Mouse (Mus musculus): ENCODE data around the gene Nbas. TPM values are rescaled to one million over a fixed set of nuclear protein-coding genes. Genes with fewer than 3 reads are reported as not detected.

Gene Nbas
- polyA plus RNA-seq, 1 experiment, result 12.3 TPM

DNA sequence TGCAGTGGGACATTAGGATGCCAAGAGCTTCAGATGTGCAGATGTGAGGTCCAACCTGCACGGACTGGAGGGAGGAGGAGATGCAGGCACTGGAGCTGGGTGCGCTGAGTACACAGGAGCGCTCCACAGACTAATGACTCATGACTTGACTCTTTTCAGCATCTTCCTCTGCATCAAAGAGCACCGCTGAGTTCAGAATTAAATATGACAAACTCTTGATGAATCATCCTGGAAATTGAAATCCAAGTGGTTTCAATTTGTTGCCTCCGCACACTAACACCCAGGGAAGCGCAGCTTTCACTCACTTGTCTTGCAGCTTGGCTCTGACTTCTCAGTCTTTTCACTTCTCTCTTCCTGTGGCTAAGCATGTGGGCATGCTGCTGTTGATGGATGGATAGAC is 193.5 kb downstream of the Nbas start:
- DNase-seq, result no peak
- 86% methylated on average over 6 of the region's 6 CpGs for WGBS

DNA sequence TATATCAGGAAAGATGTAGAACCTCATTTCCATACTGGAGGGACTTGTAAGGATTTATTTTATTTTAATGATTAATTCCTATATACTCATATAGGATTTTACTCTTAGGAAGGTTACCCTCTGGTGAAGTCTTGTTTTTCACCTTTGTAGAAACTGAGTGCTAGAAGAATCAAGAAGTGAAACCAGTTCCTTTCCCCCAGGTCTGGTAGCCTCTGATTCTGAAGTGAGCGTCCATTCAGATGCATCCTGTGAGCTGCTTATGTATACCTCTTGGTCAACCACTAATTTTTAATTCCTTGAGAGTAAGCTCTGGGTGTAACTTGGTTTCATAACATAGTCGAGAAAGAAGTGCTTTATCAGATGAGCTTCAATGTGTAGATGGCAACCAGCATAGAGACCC is 196.6 kb downstream of the Nbas start:
- Histone ChIP-seq H3K27me3 (ENCODE audit: control insufficient read depth, insufficient read depth, low read length) (no peaks in the 10 kb centered on the region), H3K27ac (ENCODE audit: control insufficient read depth, insufficient read depth, low read length) (no peak overlapping the region), H3K4me3 (ENCODE audit: control insufficient read depth, insufficient read depth, low read length) (no peak overlapping the region), H3K36me3 (ENCODE audit: control insufficient read depth, insufficient read depth, low read length) (no peaks in the 10 kb centered on the region), H3K4me1 (replicated peaks; ENCODE audit: control insufficient read depth, insufficient read depth, low read length) (no peaks in the 10 kb centered on the region)
- DNase-seq, result no peak
- WGBS, result 66% methylated on average over 2 of the region's 2 CpGs
- no peak for TF ChIP-seq POLR2A (IDR thresholded peaks at IDR 0.05; ENCODE audit: control insufficient read depth, extremely low read depth, insufficient read depth, low read length, poor library complexity)
- no peak for TF ChIP-seq CTCF (IDR thresholded peaks at IDR 0.05; ENCODE audit: borderline replicate concordance, control insufficient read depth, extremely low read depth, insufficient read depth, low read length, poor library complexity)

More for the DNA sequence above, 193.5 kb downstream of the Nbas start:
- no peak for TF ChIP-seq CTCF (IDR thresholded peaks at IDR 0.05; ENCODE audit: borderline replicate concordance, control insufficient read depth, extremely low read depth, insufficient read depth, low read length, poor library complexity)
- TF ChIP-seq POLR2A (IDR thresholded peaks at IDR 0.05; ENCODE audit: control insufficient read depth, extremely low read depth, insufficient read depth, low read length, poor library complexity), result no peak
- no peak overlapping the region for H3K27ac ChIP-seq (ENCODE audit: control insufficient read depth, insufficient read depth, low read length)
- no peaks in the 10 kb centered on the region for H3K36me3 ChIP-seq (ENCODE audit: control insufficient read depth, insufficient read depth, low read length)
- H3K27me3 ChIP-seq (ENCODE audit: control insufficient read depth, insufficient read depth, low read length), result no peaks in the 10 kb centered on the region
- H3K4me3 ChIP-seq (ENCODE audit: control insufficient read depth, insufficient read depth, low read length), result no peak overlapping the region
- H3K4me1 ChIP-seq (replicated peaks; ENCODE audit: control insufficient read depth, insufficient read depth, low read length), result no peaks in the 10 kb centered on the region

DNA sequence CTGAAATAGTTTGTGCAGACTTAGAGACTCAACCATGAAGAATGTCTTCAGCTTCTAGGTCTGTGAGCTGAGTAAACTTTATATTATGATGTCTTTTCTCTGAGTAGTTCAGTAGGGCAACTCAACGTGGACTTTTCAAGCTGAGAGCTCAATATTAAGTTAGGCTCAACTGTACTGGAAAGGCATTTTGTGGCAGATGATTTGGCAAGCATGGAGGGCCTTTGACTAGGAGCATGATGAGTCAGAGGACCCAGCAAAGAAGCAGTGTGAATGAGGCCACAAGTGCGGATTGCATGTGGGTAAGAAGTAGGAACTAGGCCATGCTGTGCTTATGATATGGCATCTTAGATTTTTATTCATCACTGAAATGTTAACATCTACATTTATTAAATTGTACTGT is 205.9 kb downstream of the Nbas start:
- Histone ChIP-seq H3K4me3 (ENCODE audit: control insufficient read depth, insufficient read depth, low read length) (no peak overlapping the region), H3K27me3 (ENCODE audit: control insufficient read depth, insufficient read depth, low read length) (no peaks in the 10 kb centered on the region), H3K4me1 (replicated peaks; ENCODE audit: control insufficient read depth, insufficient read depth, low read length) (no peaks in the 10 kb centered on the region), H3K36me3 (ENCODE audit: control insufficient read depth, insufficient read depth, low read length) (no peaks in the 10 kb centered on the region), H3K27ac (ENCODE audit: control insufficient read depth, insufficient read depth, low read length) (no peak overlapping the region)
- DNase-seq, result no peak
- TF ChIP-seq POLR2A (IDR thresholded peaks at IDR 0.05; ENCODE audit: control insufficient read depth, extremely low read depth, insufficient read depth, low read length, poor library complexity) (no peak), CTCF (IDR thresholded peaks at IDR 0.05; ENCODE audit: borderline replicate concordance, control insufficient read depth, extremely low read depth, insufficient read depth, low read length, poor library complexity) (no peak)
- WGBS, result 93% methylated on average over 2 of the region's 2 CpGs

DNA sequence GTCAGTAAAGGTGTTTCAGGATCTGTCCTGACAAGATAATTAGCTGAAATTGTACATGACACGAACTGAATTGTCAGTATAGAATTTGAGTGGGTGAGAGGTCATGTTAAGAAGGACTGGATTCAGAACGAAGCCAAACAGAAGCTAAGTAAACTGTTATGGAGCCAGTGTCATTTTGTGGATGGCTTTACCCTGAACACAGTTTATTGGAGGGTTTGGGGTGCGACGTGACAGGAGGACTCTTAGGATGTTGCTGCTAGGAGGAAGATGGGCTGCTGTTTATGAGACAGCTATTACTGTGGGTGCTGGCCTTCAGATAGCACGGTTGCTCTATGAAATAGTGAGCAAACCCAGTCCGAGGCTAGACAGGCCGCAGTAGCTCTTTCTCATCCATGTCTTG is 210.2 kb downstream of the Nbas start:
- Histone ChIP-seq H3K27me3 (ENCODE audit: control insufficient read depth, insufficient read depth, low read length) (no peaks in the 10 kb centered on the region), H3K4me1 (replicated peaks; ENCODE audit: control insufficient read depth, insufficient read depth, low read length) (no peaks in the 10 kb centered on the region), H3K36me3 (ENCODE audit: control insufficient read depth, insufficient read depth, low read length) (no peaks in the 10 kb centered on the region), H3K27ac (ENCODE audit: control insufficient read depth, insufficient read depth, low read length) (no peak overlapping the region), H3K4me3 (ENCODE audit: control insufficient read depth, insufficient read depth, low read length) (no peak overlapping the region)
- TF ChIP-seq POLR2A (IDR thresholded peaks at IDR 0.05; ENCODE audit: control insufficient read depth, extremely low read depth, insufficient read depth, low read length, poor library complexity), result no peak
- TF ChIP-seq CTCF (IDR thresholded peaks at IDR 0.05; ENCODE audit: borderline replicate concordance, control insufficient read depth, extremely low read depth, insufficient read depth, low read length, poor library complexity), result no peak
- 96% methylated on average over 7 of the region's 7 CpGs for WGBS
- DNase-seq, result no peak

DNA sequence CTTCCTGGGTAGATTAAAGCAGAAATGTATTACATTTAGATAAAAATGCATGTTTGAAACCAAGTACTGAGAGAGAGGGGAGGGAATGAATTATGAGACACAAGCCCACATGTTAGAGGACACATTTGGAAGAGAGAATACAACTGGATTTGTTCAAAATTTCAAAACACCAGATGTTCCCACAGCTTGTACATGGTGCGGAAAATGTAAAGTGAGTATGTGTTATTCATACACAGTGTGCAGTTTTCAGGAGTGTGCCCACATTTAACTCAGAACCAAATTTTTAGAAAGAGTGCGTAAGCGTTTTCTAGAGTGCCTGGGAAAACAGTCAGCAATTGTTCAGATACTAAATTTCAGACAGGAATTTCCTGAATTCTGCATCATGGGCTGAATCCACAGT is 217.3 kb downstream of the Nbas start:
- Histone ChIP-seq H3K27me3 (ENCODE audit: control insufficient read depth, insufficient read depth, low read length) (no peaks in the 10 kb centered on the region), H3K4me1 (replicated peaks; ENCODE audit: control insufficient read depth, insufficient read depth, low read length) (no peaks in the 10 kb centered on the region), H3K27ac (ENCODE audit: control insufficient read depth, insufficient read depth, low read length) (no peak overlapping the region), H3K36me3 (ENCODE audit: control insufficient read depth, insufficient read depth, low read length) (no peaks in the 10 kb centered on the region), H3K4me3 (ENCODE audit: control insufficient read depth, insufficient read depth, low read length) (no peak overlapping the region)
- no peak for TF ChIP-seq CTCF (IDR thresholded peaks at IDR 0.05; ENCODE audit: borderline replicate concordance, control insufficient read depth, extremely low read depth, insufficient read depth, low read length, poor library complexity)
- 97% methylated on average over 3 of the region's 3 CpGs for WGBS
- DNase-seq, result no peak

DNA sequence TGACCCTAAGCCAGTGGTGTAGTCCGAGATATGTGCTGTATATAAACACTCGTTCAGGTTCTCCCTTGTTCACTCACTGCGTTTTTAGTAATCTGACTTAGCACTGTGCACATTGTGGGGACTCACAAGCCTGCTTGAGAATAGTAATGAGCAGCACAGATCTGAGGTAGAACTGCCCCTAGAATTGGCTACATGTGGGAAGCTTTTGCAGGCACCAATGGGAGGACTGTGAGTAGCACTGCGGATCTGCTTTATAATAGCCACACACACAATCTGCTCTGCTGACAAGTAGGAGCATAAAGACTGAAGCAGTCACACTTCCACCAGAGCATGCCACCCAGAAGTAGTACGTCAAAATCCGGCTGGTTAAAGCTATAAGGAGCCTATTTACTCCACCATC is 228.3 kb downstream of the Nbas start:
- Histone ChIP-seq H3K27ac (ENCODE audit: control insufficient read depth, insufficient read depth, low read length) (no peak overlapping the region), H3K4me3 (ENCODE audit: control insufficient read depth, insufficient read depth, low read length) (no peak overlapping the region), H3K27me3 (ENCODE audit: control insufficient read depth, insufficient read depth, low read length) (no peaks in the 10 kb centered on the region), H3K4me1 (replicated peaks; ENCODE audit: control insufficient read depth, insufficient read depth, low read length) (no peaks in the 10 kb centered on the region), H3K36me3 (ENCODE audit: control insufficient read depth, insufficient read depth, low read length) (no peaks in the 10 kb centered on the region)
- WGBS, result 95% methylated on average over 6 of the region's 6 CpGs
- TF ChIP-seq CTCF (IDR thresholded peaks at IDR 0.05; ENCODE audit: borderline replicate concordance, control insufficient read depth, extremely low read depth, insufficient read depth, low read length, poor library complexity) (no peak), POLR2A (IDR thresholded peaks at IDR 0.05; ENCODE audit: control insufficient read depth, extremely low read depth, insufficient read depth, low read length, poor library complexity) (no peak)
- no peak for DNase-seq

DNA sequence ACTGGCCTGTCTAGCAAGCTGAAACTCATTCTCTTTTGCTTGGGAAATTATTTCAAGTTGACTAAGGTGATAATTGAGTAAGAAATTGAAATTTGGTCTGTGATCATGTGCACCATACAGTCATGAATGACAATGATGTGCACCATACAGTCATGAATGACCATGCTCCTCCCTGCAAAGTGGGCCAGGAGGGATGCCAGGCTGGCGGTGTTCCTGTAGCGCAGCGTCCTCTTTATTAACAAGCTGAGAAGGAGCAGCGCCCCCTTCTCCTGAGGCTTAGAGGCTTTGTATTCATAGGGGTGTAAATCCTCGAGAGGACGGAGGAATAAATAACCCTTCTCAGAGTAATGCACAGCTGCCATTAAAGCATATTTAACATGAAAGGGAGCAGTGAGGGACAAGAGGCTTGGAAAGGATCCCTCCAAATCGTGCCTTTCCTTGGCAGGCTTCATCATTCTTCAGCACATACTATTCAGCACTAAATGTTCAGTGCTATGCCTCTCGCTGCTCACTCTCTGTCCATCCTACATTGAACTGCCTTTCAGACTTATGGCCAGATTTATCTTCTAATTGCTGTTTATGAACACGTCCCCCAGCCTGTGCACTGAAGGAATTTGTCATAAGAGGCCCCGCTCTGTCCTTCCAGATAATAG is 230.4 kb downstream of the Nbas start:
- TF ChIP-seq POLR2A (IDR thresholded peaks at IDR 0.05; ENCODE audit: control insufficient read depth, extremely low read depth, insufficient read depth, low read length, poor library complexity) (no peak), CTCF (IDR thresholded peaks at IDR 0.05; ENCODE audit: borderline replicate concordance, control insufficient read depth, extremely low read depth, insufficient read depth, low read length, poor library complexity) (no peak)
- H3K36me3 ChIP-seq (ENCODE audit: control insufficient read depth, insufficient read depth, low read length), result no peaks in the 10 kb centered on the region
- WGBS, result 96% methylated on average over 10 of the region's 10 CpGs
- H3K4me1 ChIP-seq (replicated peaks; ENCODE audit: control insufficient read depth, insufficient read depth, low read length), result no peaks in the 10 kb centered on the region
- no peak overlapping the region for H3K4me3 ChIP-seq (ENCODE audit: control insufficient read depth, insufficient read depth, low read length)
- no peak overlapping the region for H3K27ac ChIP-seq (ENCODE audit: control insufficient read depth, insufficient read depth, low read length)
- no peaks in the 10 kb centered on the region for H3K27me3 ChIP-seq (ENCODE audit: control insufficient read depth, insufficient read depth, low read length)
- no peak for DNase-seq
